7 mouse cellular contexts compared by ENCODE assay signal in genomic region chr12:83520311-83520890, GRCm38 (mm10). TPM values are rescaled to one million over a fixed set of nuclear protein-coding genes. Genes with fewer than 3 reads are reported as not detected.
A peak's percentile ranks its signal among the peaks of the same experiment; 100 is the strongest.
DNase-seq lines count a peak whose midpoint lies in the region; ATAC-seq lines count a peak whose summit lies in the region.

Dcaf4 (plus strand) TSS chr12:83520466.

- DNase-seq in adrenal gland, adult 18-20 months (ENCODE audit: low spot score in 2 of 2): peak; percentile 94 to 96
- DNase-seq in embryo, embryonic 11 days: peak; percentile 97
- DNase-seq in gastrocnemius, postnatal 36 days: peak; percentile 96 to 98
- peak; percentile 91 to 98 for DNase-seq in left cerebral cortex, postnatal 25 days (ENCODE audit: low spot score in 2 of 2)
- peak; percentile 96 for DNase-seq in midbrain, embryonic 10.5 days (ENCODE audit: low spot score)
- peak; percentile 90 for DNase-seq in right cerebral cortex, postnatal 4 days

- peaks cover 6% of the 10 kb centered on the region; the same call in 1 of the 2 replicates for H3K4me1 ChIP-seq in intestine, embryonic 15.5 days (replicated peaks)
- peaks cover 25% of the 10 kb centered on the region for H3K4me1 ChIP-seq in midbrain, embryonic 10.5 days

- intact Hi-C loops in gastrocnemius, postnatal 36 days (cut with DNase I): no loop called here
- intact Hi-C loops in left cerebral cortex, postnatal 25 days (cut with DNase I): no loop called here

- H3K4me3 ChIP-seq in intestine, embryonic 15.5 days (replicated peaks): peak within 1 kb of the TSS; percentile 70
- peak within 1 kb of the TSS; percentile 74 for H3K4me3 ChIP-seq in midbrain, embryonic 10.5 days

- H3K4me2 ChIP-seq in intestine, embryonic 15.5 days (replicated peaks): peak within 1 kb of the TSS; percentile 62

- H3K27ac ChIP-seq in intestine, embryonic 15.5 days: peak within 1 kb of the TSS; percentile 80
- H3K27ac ChIP-seq in midbrain, embryonic 10.5 days (replicated peaks): peak within 1 kb of the TSS; percentile 85

- ATAC-seq in intestine, embryonic 15.5 days: peak; percentile 98

- no peaks in the 10 kb centered on the region for H3K9me3 ChIP-seq in intestine, embryonic 15.5 days
- H3K9me3 ChIP-seq in midbrain, embryonic 10.5 days (replicated peaks): no peaks in the 10 kb centered on the region

- peak within 1 kb of the TSS; percentile 70 for H3K9ac ChIP-seq in intestine, embryonic 15.5 days

- H3K36me3 ChIP-seq in intestine, embryonic 15.5 days: no peaks in the 10 kb centered on the region
- H3K36me3 ChIP-seq in midbrain, embryonic 10.5 days: no peaks in the 10 kb centered on the region

- under 1% methylated on average over 32 of the region's 32 CpGs for WGBS in intestine, embryonic 15.5 days
- WGBS in midbrain, embryonic 10.5 days: under 1% methylated on average over 32 of the region's 32 CpGs

- no peaks in the 10 kb centered on the region for H3K27me3 ChIP-seq in intestine, embryonic 15.5 days (replicated peaks)
- H3K27me3 ChIP-seq in midbrain, embryonic 10.5 days (ENCODE audit: low read depth, poor library complexity, severe bottlenecking): peaks cover 7% of the 10 kb centered on the region; the same call in 1 of the 2 replicates

RNA-seq across cellular contexts. Expression of gene Dcaf4, which starts in this region (rescaled TPM):
- total RNA-seq in adrenal gland, adult 18-20 months (2021): 10 to 100 TPM; 28.5 to 36.1 TPM
- total RNA-seq in gastrocnemius, postnatal 36 days (2021): 10 to 100 TPM; 20.3 to 20.7 TPM
- polyA plus RNA-seq in intestine, embryonic 15.5 days (2015; fragmentation: Nextera tagmentation; extraction: Ambion mirVana): 26.1 and 27.3 TPM in 2 replicates
- 10 to 100 TPM; 23.7 to 24.4 TPM for total RNA-seq in left cerebral cortex, postnatal 25 days (2021)
- 23.6 and 23.8 TPM in 2 replicates for polyA plus RNA-seq in midbrain, embryonic 10.5 days (2016; fragmentation: Nextera tagmentation; extraction: Ambion mirVana)

Comparison
In these comparisons a context has a peak if more than half of its experiments do, and no peak if none do; other contexts are left out.
1. Peak in every context shown above with its lines: DNase-seq, ATAC-seq, H3K4me3 ChIP-seq and H3K27ac ChIP-seq.